Mouse (Mus musculus): Measurements from ENCODE around the gene Myrfl.

Myrfl gene

GRCm38 (mm10) chr10:116761476-116762068, 135.1 kb downstream of the Myrfl start:
- no peak for DNase-seq (ENCODE audit: extremely low read depth, low read depth, low spot score)

GRCm38 (mm10) chr10:116760561-116760960, 136.2 kb downstream of the Myrfl start:
- DNase-seq (ENCODE audit: extremely low read depth, low read depth, low spot score): no peak

- DNase-seq (ENCODE audit: extremely low read depth, low read depth, low spot score): no peak
Observed at GRCm38 (mm10) chr10:116759816-116760215, 136.9 kb downstream of the Myrfl start.

- no peak for DNase-seq (ENCODE audit: extremely low read depth, low read depth, low spot score)
Observed at GRCm38 (mm10) chr10:116755881-116756581, 140.7 kb downstream of the Myrfl start.

GRCm38 (mm10) chr10:116754940-116755339, 141.8 kb downstream of the Myrfl start:
- no peak for DNase-seq (ENCODE audit: extremely low read depth, low read depth, low spot score)

GRCm38 (mm10) chr10:116750895-116751294, 145.8 kb downstream of the Myrfl start:
- DNase-seq (ENCODE audit: extremely low read depth, low read depth, low spot score): no peak

GRCm38 (mm10) chr10:116750062-116750461, 146.7 kb downstream of the Myrfl start:
- DNase-seq (ENCODE audit: extremely low read depth, low read depth, low spot score): no peak

- DNase-seq (ENCODE audit: extremely low read depth, low read depth, low spot score): no peak
Observed at GRCm38 (mm10) chr10:116748681-116749080, 148.0 kb downstream of the Myrfl start.

- DNase-seq (ENCODE audit: extremely low read depth, low read depth, low spot score): no peak
Observed at GRCm38 (mm10) chr10:116746281-116747011, 150.3 kb downstream of the Myrfl start.

- DNase-seq (ENCODE audit: extremely low read depth, low read depth, low spot score): no peak
Observed at GRCm38 (mm10) chr10:116742696-116743095, 154.0 kb downstream of the Myrfl start.

GRCm38 (mm10) chr10:116742189-116742588, 154.5 kb downstream of the Myrfl start:
- DNase-seq (ENCODE audit: extremely low read depth, low read depth, low spot score): no peak

- DNase-seq (ENCODE audit: extremely low read depth, low read depth, low spot score): no peak
Observed at GRCm38 (mm10) chr10:116741343-116741742, 155.4 kb downstream of the Myrfl start.

- no peak for DNase-seq (ENCODE audit: extremely low read depth, low read depth, low spot score)
Observed at GRCm38 (mm10) chr10:116740073-116740472, 156.6 kb downstream of the Myrfl start.

GRCm38 (mm10) chr10:116738533-116738932, 158.2 kb downstream of the Myrfl start:
- DNase-seq (ENCODE audit: extremely low read depth, low read depth, low spot score): no peak

GRCm38 (mm10) chr10:116735607-116736006, 161.1 kb downstream of the Myrfl start:
- no peak for DNase-seq (ENCODE audit: extremely low read depth, low read depth, low spot score)

- no peak for DNase-seq (ENCODE audit: extremely low read depth, low read depth, low spot score)
Observed at GRCm38 (mm10) chr10:116733651-116734050, 163.1 kb downstream of the Myrfl start.

- DNase-seq (ENCODE audit: extremely low read depth, low read depth, low spot score): no peak
Observed at GRCm38 (mm10) chr10:116730033-116730652, 166.6 kb downstream of the Myrfl start.

- no peak for DNase-seq (ENCODE audit: extremely low read depth, low read depth, low spot score)
Observed at GRCm38 (mm10) chr10:116728860-116729259, 167.9 kb downstream of the Myrfl start.

GRCm38 (mm10) chr10:116727702-116728298, 168.9 kb downstream of the Myrfl start:
- no peak for DNase-seq (ENCODE audit: extremely low read depth, low read depth, low spot score)

Measured in fat pad, adult 2 months (tissue).